Mouse (Mus musculus) neutrophil, adult 5-6 weeks (primary cell): Measurements from ENCODE around the gene Upk3bl. TPM values are rescaled to one million over a fixed set of nuclear protein-coding genes. Genes with fewer than 3 reads are reported as not detected.
"Not testable (repeated sequence)": the region's sequence is repeated elsewhere in the genome, so short reads cannot be mapped to it uniquely, and the experiment has no call there.

Experiments used
- ATAC-seq: fragments of 151-379, 151-347 bp; 2 replicates; pipeline ENCODE4 v1.8.0; 2017; ENCODE audit warnings: mild to moderate bottlenecking, moderate TSS enrichment; ENCODE audit not compliant: insufficient number of reproducible peaks, poor library complexity, low FRiP score, severe bottlenecking; ENCODE audit errors: extremely low read depth
- total RNA-seq: library from RNA; stranded (forward); fragments of 200-1000 nt; gene quantifications from 2 replicates; pipeline ENCODE4 v1.2.3, GENCODE M21; 2017

Gene Upk3bl
- total RNA-seq, 1 experiment from 2014 or later = 2.8 TPM

GRCm38 (mm10) chr5:136041666-136042065 is 12.6 kb upstream of the Upk3bl start:
- ATAC-seq = no peak

- ATAC-seq = no peak
These were observed 9.4 kb upstream of the Upk3bl start for GRCm38 (mm10) chr5:136044865-136045264.

GRCm38 (mm10) chr5:136045408-136045807 is 8.9 kb upstream of the Upk3bl start:
- no peak for ATAC-seq

- ATAC-seq = peak; percentile 59; the same call in 1 of the 2 replicates
These were observed 8.3 kb upstream of the Upk3bl start for GRCm38 (mm10) chr5:136045987-136046386.

- not testable (repeated sequence) for ATAC-seq
These were observed 5.8 kb upstream of the Upk3bl start for GRCm38 (mm10) chr5:136048541-136048940.

GRCm38 (mm10) chr5:136049926-136050325 is 4.4 kb upstream of the Upk3bl start:
- no peak for ATAC-seq

GRCm38 (mm10) chr5:136051231-136052085 is 2.8 kb upstream of the Upk3bl start:
- ATAC-seq = no peak

- ATAC-seq = no peak
These were observed 1.2 kb upstream of the Upk3bl start for GRCm38 (mm10) chr5:136052861-136053655.

- no peak for ATAC-seq
These were observed 1.8 kb downstream of the Upk3bl start for GRCm38 (mm10) chr5:136056062-136056461.

- no peak for ATAC-seq
These were observed 2.8 kb downstream of the Upk3bl start for GRCm38 (mm10) chr5:136057085-136057484.

- ATAC-seq = peak; percentile 60
These were observed 7.3 kb downstream of the Upk3bl start for GRCm38 (mm10) chr5:136061567-136061966.

GRCm38 (mm10) chr5:136063920-136064319 is 9.6 kb downstream of the Upk3bl start:
- no peak for ATAC-seq

- not testable (repeated sequence) for ATAC-seq
These were observed 12.3 kb downstream of the Upk3bl start for GRCm38 (mm10) chr5:136066404-136067148.

GRCm38 (mm10) chr5:136069411-136069810 is 15.1 kb downstream of the Upk3bl start:
- ATAC-seq = no peak

- no peak for ATAC-seq
These were observed 18.8 kb downstream of the Upk3bl start for GRCm38 (mm10) chr5:136073051-136073450.

- ATAC-seq = no peak
These were observed 19.2 kb downstream of the Upk3bl start for GRCm38 (mm10) chr5:136073526-136073925.

- ATAC-seq = no peak
These were observed 20.8 kb downstream of the Upk3bl start for GRCm38 (mm10) chr5:136075076-136075475.

- no peak for ATAC-seq
These were observed 22.0 kb downstream of the Upk3bl start for GRCm38 (mm10) chr5:136076284-136076683.

- ATAC-seq = no peak
These were observed 22.8 kb downstream of the Upk3bl start for GRCm38 (mm10) chr5:136077001-136077550.
